Mouse (Mus musculus): ENCODE measurements at regions not wholly inside any gene's neighbourhood (a gene's known extent, or its start where the extent isn't known, plus 50 kb on each side); places are given as distances from the start of the nearest gene placed in this dataset.
A peak's percentile ranks its signal among the peaks of the same experiment; 100 is the strongest.

DNA sequence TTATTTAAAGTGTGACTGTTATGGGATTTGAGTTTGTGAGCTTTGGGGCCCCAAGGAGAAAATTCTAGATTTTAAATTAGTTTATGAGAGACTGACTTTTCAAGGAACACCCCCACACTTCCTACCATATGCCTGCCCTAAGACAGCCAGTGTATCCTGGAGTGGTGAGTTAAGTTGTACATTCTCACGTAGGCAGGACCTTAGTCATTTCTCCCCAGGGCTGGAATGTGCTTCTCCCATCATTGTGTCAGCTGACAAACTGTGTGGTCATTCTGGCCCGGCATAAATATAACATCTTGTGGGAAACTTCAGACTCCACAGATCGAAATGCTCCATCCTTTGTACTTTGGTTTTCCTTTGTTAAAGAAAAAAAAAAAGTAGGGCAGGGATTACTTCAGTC lies 73.1 kb upstream of the Tfpi start:
- H3K4me3 ChIP-seq (ENCODE audit: insufficient read depth, low read length): no peak overlapping the region
- H3K27ac ChIP-seq (ENCODE audit: insufficient read depth, low read depth, low read length): no peak overlapping the region
- peaks cover 8% of the 10 kb centered on the region; the same call in 1 of the 2 replicates for H3K4me1 ChIP-seq (ENCODE audit: control insufficient read depth, insufficient read depth, low read length)
- no peak for TF ChIP-seq POLR2A (IDR thresholded peaks at IDR 0.05; ENCODE audit: borderline replicate concordance, low read depth, low read length)
- TF ChIP-seq CTCF (IDR thresholded peaks at IDR 0.05; ENCODE audit: low read depth, low read length): no peak

DNA sequence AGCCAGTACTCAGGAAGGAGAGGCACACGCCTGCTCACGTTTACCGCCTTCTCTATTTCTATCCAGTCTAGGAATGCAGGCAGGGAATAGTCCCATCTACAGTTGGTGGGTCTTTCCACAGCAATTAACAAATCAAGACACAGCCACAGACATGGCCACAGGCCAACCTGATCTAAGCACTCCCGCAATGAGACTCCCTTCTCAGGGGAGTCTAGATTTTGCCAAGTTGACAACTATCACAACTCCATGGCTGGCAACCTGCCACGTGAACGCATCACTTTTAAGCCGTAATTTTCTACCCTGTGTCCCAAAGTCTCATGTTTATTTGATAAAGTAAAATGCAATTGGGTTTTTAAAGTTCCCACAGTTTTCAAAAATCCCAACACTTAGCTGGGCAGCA lies 72.0 kb upstream of the Tfpi start:
- Histone ChIP-seq H3K4me1 (ENCODE audit: control insufficient read depth, insufficient read depth, low read length) (peaks cover 5% of the 10 kb centered on the region; the same call in 1 of the 2 replicates), H3K27ac (ENCODE audit: insufficient read depth, low read depth, low read length) (no peak overlapping the region), H3K4me3 (ENCODE audit: insufficient read depth, low read length) (no peak overlapping the region)
- no peak for TF ChIP-seq CTCF (IDR thresholded peaks at IDR 0.05; ENCODE audit: low read depth, low read length)
- TF ChIP-seq POLR2A (IDR thresholded peaks at IDR 0.05; ENCODE audit: borderline replicate concordance, low read depth, low read length): no peak

DNA sequence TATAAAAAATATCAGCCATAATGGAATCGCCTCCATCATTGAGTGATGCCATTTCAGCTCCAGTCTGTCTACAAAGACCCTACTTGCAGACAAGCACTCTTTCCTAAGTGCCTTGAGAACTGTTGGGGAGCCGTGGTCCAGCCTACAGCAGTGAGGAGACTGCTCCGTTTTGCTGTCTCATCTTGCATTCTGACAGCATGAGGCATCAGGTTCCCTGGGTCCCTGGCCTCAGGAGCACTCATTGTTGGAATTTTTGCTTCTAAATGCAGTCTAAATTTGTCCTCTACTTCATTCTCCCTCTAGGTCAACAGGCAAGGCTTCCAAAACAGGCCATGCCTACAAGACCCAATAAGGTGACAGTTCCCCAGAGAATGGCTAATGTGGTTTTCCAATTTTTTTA lies 69.1 kb upstream of the Tfpi start:
- H3K27ac ChIP-seq (ENCODE audit: insufficient read depth, low read depth, low read length): no peak overlapping the region
- no peak for TF ChIP-seq POLR2A (IDR thresholded peaks at IDR 0.05; ENCODE audit: borderline replicate concordance, low read depth, low read length)
- peaks cover 11% of the 10 kb centered on the region; the same call in 1 of the 2 replicates for H3K4me1 ChIP-seq (ENCODE audit: control insufficient read depth, insufficient read depth, low read length)
- no peak overlapping the region for H3K4me3 ChIP-seq (ENCODE audit: insufficient read depth, low read length)

DNA sequence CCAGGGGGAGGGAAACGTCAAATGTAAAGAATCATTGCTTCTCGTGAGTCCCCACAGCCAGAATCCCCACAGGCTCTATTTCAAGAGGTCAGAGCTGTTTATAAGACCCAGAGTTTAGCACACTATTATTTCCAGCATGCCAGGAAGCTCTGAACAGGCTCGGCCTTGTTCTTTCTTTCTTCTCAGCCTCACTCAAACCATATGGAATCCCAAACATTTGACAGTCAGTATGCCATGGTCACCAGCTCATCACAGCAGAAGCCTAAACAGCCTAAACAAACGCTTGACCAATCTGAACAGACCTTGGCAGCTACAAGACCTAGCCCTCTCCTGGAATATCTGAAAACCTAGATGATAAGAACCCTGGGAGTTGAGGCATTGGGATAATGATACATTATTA lies 68.2 kb upstream of the Tfpi start:
- no peak overlapping the region for H3K27ac ChIP-seq (ENCODE audit: insufficient read depth, low read depth, low read length)
- no peak for TF ChIP-seq POLR2A (IDR thresholded peaks at IDR 0.05; ENCODE audit: borderline replicate concordance, low read depth, low read length)
- TF ChIP-seq CTCF (IDR thresholded peaks at IDR 0.05; ENCODE audit: low read depth, low read length): no peak

DNA sequence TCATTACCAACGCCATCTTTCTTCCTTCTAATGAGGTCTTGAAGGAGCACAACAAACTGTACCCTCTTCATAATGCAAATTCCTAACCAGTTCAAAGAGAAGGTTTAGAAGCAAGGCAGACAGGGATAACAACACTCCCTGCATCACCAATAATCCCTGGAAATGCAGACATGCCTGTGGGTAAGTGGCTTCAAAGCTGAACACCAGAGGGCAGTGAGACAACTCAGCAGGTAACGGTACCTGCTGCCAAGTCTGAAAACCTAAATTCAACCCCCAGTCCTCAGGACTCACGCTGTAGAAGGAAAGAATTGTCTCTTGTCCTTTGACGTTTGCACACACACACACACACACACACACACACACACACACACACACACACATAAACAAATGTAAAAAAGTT lies 67.6 kb upstream of the Tfpi start:
- Histone ChIP-seq H3K27ac (ENCODE audit: insufficient read depth, low read depth, low read length) (no peak overlapping the region), H3K4me1 (ENCODE audit: control insufficient read depth, insufficient read depth, low read length) (peaks cover 9% of the 10 kb centered on the region; the same call in 1 of the 2 replicates), H3K4me3 (ENCODE audit: insufficient read depth, low read length) (no peak overlapping the region)
- TF ChIP-seq POLR2A (IDR thresholded peaks at IDR 0.05; ENCODE audit: borderline replicate concordance, low read depth, low read length) (no peak), CTCF (IDR thresholded peaks at IDR 0.05; ENCODE audit: low read depth, low read length) (no peak)

More for the DNA sequence above, 68.2 kb upstream of the Tfpi start:
- Histone ChIP-seq H3K4me3 (ENCODE audit: insufficient read depth, low read length) (no peak overlapping the region), H3K4me1 (ENCODE audit: control insufficient read depth, insufficient read depth, low read length) (peaks cover 6% of the 10 kb centered on the region; the same call in 1 of the 2 replicates)

DNA sequence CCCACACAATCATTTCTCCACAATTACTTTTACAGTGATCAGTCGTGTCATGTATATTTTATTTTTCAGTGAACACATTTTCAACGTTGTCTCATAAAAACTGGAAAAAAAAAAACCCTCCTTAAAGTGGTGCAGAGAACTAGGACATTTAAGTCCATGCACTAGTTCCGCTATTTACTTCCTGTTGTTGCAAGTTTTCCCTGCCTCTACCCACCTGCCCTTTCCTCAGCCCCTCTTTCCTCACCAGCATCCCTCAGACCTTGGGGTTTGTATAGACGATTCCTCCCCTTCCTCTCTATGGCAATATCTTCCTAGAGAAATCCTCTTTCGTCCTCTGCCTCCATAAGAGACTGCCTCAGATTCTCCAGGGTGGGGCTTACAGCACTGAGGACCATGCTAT lies 64.9 kb upstream of the Tfpi start:
- Histone ChIP-seq H3K27ac (ENCODE audit: insufficient read depth, low read depth, low read length) (no peak overlapping the region), H3K4me3 (ENCODE audit: insufficient read depth, low read length) (no peak overlapping the region), H3K4me1 (ENCODE audit: control insufficient read depth, insufficient read depth, low read length) (peaks cover 15% of the 10 kb centered on the region)
- TF ChIP-seq POLR2A (IDR thresholded peaks at IDR 0.05; ENCODE audit: borderline replicate concordance, low read depth, low read length) (no peak), CTCF (IDR thresholded peaks at IDR 0.05; ENCODE audit: low read depth, low read length) (no peak)

DNA sequence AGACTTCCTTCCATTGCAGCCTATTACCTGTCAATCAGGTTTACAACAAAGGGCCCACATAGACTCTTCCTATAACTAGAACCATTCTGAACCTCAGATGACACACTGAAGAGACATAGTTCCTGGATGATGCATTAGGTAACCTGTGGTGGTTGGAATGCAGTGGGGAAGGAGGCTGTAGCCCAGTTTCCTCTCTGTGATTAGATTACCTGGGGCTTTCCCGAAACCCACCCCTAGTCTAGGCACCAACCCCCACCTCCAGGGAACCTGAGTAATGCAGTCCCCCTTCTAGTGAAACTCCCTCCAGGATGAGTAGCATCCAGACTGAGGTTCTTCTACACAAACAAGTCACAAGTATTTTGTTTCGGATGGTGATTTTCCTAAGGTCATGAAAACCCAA lies 62.5 kb upstream of the Tfpi start:
- TF ChIP-seq POLR2A (IDR thresholded peaks at IDR 0.05; ENCODE audit: borderline replicate concordance, low read depth, low read length) (no peak), CTCF (IDR thresholded peaks at IDR 0.05; ENCODE audit: low read depth, low read length) (no peak)
- Histone ChIP-seq H3K27ac (ENCODE audit: insufficient read depth, low read depth, low read length) (no peak overlapping the region), H3K4me3 (ENCODE audit: insufficient read depth, low read length) (no peak overlapping the region), H3K4me1 (ENCODE audit: control insufficient read depth, insufficient read depth, low read length) (peaks cover 15% of the 10 kb centered on the region)

DNA sequence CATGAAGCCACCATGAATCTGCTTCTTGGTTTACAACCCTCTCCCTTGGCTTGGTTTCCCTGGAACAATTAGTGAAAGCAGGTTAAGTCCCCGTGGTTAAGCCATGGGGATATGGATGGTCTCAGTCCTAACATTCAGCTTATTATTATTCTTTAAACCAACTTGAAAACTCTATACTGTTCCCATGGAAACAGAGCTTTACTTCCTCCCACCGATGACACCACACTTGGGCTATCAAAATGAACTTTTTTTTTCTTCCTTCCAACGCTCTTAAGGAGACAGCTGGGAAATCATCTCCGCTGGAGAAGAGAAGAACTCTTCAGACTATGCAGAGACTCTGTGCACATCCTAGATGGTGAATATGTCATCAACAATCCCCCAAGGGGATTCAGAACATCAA lies 61.4 kb upstream of the Tfpi start:
- Histone ChIP-seq H3K4me1 (ENCODE audit: control insufficient read depth, insufficient read depth, low read length) (peaks cover 15% of the 10 kb centered on the region), H3K27ac (ENCODE audit: insufficient read depth, low read depth, low read length) (no peak overlapping the region), H3K4me3 (ENCODE audit: insufficient read depth, low read length) (no peak overlapping the region)
- no peak for TF ChIP-seq CTCF (IDR thresholded peaks at IDR 0.05; ENCODE audit: low read depth, low read length)
- TF ChIP-seq POLR2A (IDR thresholded peaks at IDR 0.05; ENCODE audit: borderline replicate concordance, low read depth, low read length): no peak

DNA sequence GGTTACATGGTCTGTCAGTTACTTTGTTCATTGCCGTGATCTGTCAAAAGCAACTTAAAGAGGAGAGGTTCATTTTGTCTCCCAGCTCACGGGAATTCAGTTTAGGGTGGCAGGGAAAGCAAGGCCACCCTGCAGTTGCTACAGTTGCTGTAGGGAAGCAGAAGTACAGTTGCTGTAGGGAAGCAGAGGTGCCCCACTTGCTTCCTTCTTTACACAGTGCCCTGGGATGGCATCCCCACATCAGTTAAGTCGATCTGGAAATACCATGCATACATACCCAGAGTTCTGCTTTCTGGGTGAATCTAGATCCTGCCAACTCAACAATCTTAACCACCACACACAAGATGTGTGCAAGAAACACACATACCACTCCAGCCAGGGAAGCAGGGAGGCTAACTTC lies 54.6 kb upstream of the Tfpi start:
- Histone ChIP-seq H3K4me3 (ENCODE audit: insufficient read depth, low read length) (peak overlapping the region; percentile 54), H3K4me1 (ENCODE audit: control insufficient read depth, insufficient read depth, low read length) (peaks cover 34% of the 10 kb centered on the region), H3K27ac (ENCODE audit: insufficient read depth, low read depth, low read length) (peak overlapping the region; percentile 97)
- TF ChIP-seq CTCF (IDR thresholded peaks at IDR 0.05; ENCODE audit: low read depth, low read length): no peak
- TF ChIP-seq POLR2A (IDR thresholded peaks at IDR 0.05; ENCODE audit: borderline replicate concordance, low read depth, low read length): no peak

DNA sequence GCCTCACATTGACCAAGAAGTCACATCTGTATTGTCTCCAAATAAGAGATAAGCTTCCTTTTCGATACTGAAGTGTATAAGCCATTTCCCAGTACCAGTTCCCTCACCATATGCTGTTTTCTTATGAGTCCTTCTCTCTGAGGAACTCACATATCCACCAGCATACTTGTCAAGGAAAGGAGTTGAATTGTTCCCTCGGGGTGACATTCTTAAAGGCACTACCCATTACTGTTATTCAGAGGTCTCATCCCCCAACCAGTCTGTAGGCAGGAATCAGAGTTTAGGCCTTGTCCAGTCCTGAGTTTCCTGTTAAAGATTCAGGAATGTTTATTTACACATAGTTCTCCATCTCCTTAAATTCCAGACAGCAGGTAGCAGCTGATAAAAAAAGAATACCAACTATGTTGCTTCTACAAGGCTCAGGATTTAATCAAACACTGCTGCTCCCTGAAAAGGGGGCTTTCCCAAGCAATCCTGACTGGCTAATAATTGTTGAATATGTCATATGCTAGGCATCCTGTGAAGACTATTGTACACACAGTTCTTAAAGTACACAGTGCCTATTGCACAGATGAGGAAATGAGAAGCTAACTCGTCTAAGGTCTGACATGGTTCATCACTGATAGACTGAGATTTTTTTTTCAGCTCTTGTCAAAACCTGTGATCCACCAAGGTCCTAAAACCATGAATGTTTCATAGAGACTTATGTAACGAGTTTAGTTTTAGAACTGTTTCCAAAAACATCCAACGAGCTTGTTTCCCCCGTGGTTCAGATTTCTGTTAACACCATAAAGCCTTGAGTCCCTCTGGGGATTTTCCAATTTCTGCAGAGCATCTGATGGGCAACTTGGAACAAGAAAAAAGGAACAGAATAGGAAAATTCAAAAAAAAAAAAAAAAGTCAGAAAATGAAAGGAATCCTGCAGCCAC lies 52.5 kb upstream of the Tfpi start:
- Histone ChIP-seq H3K4me3 (ENCODE audit: insufficient read depth, low read length) (peak overlapping the region; percentile 50), H3K4me1 (ENCODE audit: control insufficient read depth, insufficient read depth, low read length) (peaks cover 43% of the 10 kb centered on the region), H3K27ac (ENCODE audit: insufficient read depth, low read depth, low read length) (peak overlapping the region; percentile 76)
- TF ChIP-seq CTCF (IDR thresholded peaks at IDR 0.05; ENCODE audit: low read depth, low read length) (no peak), POLR2A (IDR thresholded peaks at IDR 0.05; ENCODE audit: borderline replicate concordance, low read depth, low read length) (no peak)

Data from bone marrow macrophage, adult 2 months (primary cell).